Mouse (Mus musculus) small intestine, adult 10 weeks (tissue): ENCODE measurements around the gene Wdr45b. TPM values are rescaled to one million over a fixed set of nuclear protein-coding genes. Genes with fewer than 3 reads are reported as not detected.

Source experiments
- polyA plus RNA-seq: library from polyadenylated mRNA; stranded (reverse); fragments of 350-450 nt; fragmentation: Illumina TruSeq; extraction: RNeasy Lipid Tissue Mini Kit (QIAGEN cat#74804); gene quantifications from one replicate; pipeline ENCODE4 v1.2.3, GENCODE M21; 2014; ENCODE audit warnings: low replicate concordance

Wdr45b gene
- polyA plus RNA-seq = 45.5 TPM

DNA sequence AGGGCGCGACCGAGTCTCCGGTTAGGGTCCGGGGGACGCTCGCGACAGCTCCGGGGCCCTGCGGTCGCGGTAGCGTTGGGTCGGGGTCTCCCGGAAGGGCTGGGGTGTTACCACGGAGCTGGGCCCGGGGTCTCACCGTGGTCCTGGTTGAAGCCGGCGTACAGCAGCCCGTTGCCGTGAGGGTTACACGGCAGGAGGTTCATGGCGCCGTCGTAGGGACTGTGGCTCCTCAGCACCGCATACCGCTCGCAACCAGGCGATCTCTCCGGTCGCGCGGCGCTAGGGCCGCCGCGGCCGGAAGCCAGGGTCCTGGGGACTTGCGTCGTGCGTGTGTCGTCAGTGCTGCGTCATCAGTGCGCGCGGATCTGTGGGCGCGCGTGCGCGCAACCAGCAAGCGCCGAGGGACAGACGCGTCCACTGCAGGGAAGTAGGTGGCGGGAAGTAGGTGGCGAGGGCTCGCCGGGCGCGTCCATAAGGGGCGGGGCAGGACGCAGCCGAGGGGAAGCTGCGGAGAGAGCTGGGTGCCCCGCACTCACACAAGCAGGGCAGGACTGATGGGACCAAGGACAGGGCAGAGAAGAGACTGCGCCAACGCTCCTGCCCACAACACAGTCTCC is at the start of gene Wdr45b:
Gene Wdr45b (minus strand): TSS at position 355 of the 617 bp plus-strand sequence.

DNA sequence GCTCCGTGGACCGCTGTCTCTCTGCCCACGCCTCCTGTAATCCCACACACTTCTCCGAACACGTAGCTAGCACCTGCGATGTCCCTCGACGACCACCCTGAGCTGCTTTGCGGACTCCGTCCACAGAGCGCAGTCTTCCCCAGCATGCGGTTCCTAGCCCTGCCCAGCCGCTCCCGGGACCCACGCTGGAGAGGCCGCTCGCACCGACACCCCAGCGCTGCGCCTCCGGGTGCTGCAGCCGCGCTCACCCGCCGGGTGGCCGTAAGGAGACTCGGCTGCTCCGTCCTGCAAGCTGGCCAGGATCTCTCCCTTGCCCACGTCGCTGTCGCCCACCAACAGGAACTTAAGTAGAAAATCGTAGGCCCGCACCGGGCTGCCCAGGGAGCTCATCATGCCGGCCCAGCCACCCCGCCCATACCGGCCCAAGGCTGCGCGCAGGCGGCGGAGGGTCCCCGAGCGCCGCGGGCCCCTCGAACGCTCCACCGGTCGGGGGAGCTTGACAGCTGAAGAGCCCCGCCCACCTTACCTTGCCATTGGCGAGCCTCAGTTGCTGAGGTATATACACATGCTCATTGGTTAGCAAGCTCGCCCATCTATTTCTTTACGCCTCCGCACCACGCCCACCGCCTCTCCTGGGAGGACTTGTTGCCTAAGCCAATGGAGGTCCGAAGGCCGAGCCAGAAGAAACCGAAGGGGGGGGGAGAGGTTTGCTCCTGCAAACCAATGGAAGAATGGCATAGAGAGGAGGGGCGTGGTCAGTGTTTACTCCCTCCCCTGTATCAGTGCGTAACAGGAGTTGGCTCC is 33.7 kb upstream of the Wdr45b start, which contains the start of gene Rab40b:
Gene Rab40b (minus strand): TSS at position 502 of the 804 bp plus-strand sequence.

Other genes with a start within 250 kb of the Wdr45b start
- not detected for gene Tex19.2, start 235.8 kb downstream of the Wdr45b start, polyA plus RNA-seq
- not detected for gene Tex19.1, start 208.3 kb downstream of the Wdr45b start, polyA plus RNA-seq
- not detected for gene Uts2r, start 194.2 kb downstream of the Wdr45b start, polyA plus RNA-seq
- 7.4 TPM for gene Hexdc, start 150.0 kb downstream of the Wdr45b start, polyA plus RNA-seq
- gene Ogfod3, start 149.7 kb downstream of the Wdr45b start, polyA plus RNA-seq = 1.1 TPM
- gene Cybc1, start 125.1 kb downstream of the Wdr45b start, polyA plus RNA-seq = 11.0 TPM
- 22.7 TPM for gene Narf, start 117.2 kb downstream of the Wdr45b start, polyA plus RNA-seq
- 6.9 TPM for gene Foxk2, start 94.5 kb downstream of the Wdr45b start, polyA plus RNA-seq
- 1.2 TPM for gene Rab40b, start 33.8 kb upstream of the Wdr45b start, polyA plus RNA-seq
- 4.6 TPM for gene Fn3krp, start 67.0 kb upstream of the Wdr45b start, polyA plus RNA-seq
- gene Fn3k, start 80.5 kb upstream of the Wdr45b start, polyA plus RNA-seq = 0.41 TPM
- 14.8 TPM for gene Tbcd, start 97.5 kb upstream of the Wdr45b start, polyA plus RNA-seq
- 0.30 TPM for gene Zfp750, start 164.9 kb upstream of the Wdr45b start, polyA plus RNA-seq